8 mouse cellular contexts compared by ENCODE assay signal in the genomic region with DNA sequence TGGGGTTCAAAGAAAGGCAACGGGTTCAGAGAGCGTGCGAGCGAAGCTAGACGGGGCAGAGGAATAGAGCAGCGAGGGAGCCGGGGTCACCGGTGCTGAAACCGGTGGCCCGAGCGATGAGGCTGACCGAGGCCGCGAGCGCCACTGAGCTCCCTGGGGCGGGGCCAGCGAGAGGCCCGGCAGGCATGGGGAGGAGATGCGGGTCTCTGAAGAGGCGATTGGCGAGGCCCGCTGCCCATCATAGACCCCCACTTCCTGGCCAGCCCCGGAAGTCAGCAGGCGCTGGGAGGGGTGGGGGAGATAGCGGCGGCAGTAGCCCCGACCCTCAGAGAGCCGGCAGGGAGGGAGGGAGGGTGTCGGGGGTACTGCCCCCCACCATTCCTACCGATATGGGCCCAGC. TPM values are rescaled to one million over a fixed set of nuclear protein-coding genes. Genes with fewer than 3 reads are reported as not detected.
DNase-seq lines count a peak whose midpoint lies in the region; ATAC-seq and TF ChIP-seq lines count a peak whose summit lies in the region.

No protein-coding gene starts in this region.

- H3K4me1 ChIP-seq in erythroblast, embryonic 14.5 days (ENCODE audit: control insufficient read depth): peaks cover 68% of the 10 kb centered on the region
- H3K4me1 ChIP-seq in heart, embryonic 12.5 days (replicated peaks): peaks cover 49% of the 10 kb centered on the region
- peaks cover 18% of the 10 kb centered on the region for H3K4me1 ChIP-seq in kidney, postnatal 0 days (replicated peaks; ENCODE audit: insufficient read depth, low read length)
- peaks cover 25% of the 10 kb centered on the region for H3K4me1 ChIP-seq in liver, embryonic 11.5 days (replicated peaks; ENCODE audit: control insufficient read depth, insufficient read depth, low read length)

- H3ac ChIP-seq in myocyte (ENCODE audit: control insufficient read depth, insufficient read length): peak overlapping the region; percentile 47

- peak; percentile 94 for TF ChIP-seq POLR2A in myocyte (IDR thresholded peaks at IDR 0.05; ENCODE audit: insufficient read length, low read depth)

- no peaks in the 10 kb centered on the region for H3K9me3 ChIP-seq in erythroblast, embryonic 14.5 days (ENCODE audit: control insufficient read depth, low read length)
- no peaks in the 10 kb centered on the region for H3K9me3 ChIP-seq in heart, embryonic 12.5 days (replicated peaks)
- no peaks in the 10 kb centered on the region for H3K9me3 ChIP-seq in kidney, postnatal 0 days (replicated peaks; ENCODE audit: low read length)
- H3K9me3 ChIP-seq in liver, embryonic 11.5 days (ENCODE audit: control insufficient read depth, low read length): no peaks in the 10 kb centered on the region

- H3K4me2 ChIP-seq in heart, embryonic 12.5 days: peak overlapping the region; percentile 92
- peak overlapping the region; percentile 92 for H3K4me2 ChIP-seq in kidney, postnatal 0 days (ENCODE audit: low read length)
- H3K4me2 ChIP-seq in liver, embryonic 11.5 days: peak overlapping the region; percentile 95
- H3K4me2 ChIP-seq in myocyte (ENCODE audit: low read depth): peak overlapping the region; percentile 99

- H3K27ac ChIP-seq in heart, embryonic 12.5 days (ENCODE audit: poor library complexity, severe bottlenecking): peak overlapping the region; percentile 90
- H3K27ac ChIP-seq in kidney, postnatal 0 days: peak overlapping the region; percentile 89
- H3K27ac ChIP-seq in liver, embryonic 11.5 days (ENCODE audit: low read depth, low read length): peak overlapping the region; percentile 95

- H3K36me3 ChIP-seq in erythroblast, embryonic 14.5 days (ENCODE audit: control insufficient read depth): peaks cover 39% of the 10 kb centered on the region
- H3K36me3 ChIP-seq in heart, embryonic 12.5 days: peaks cover 27% of the 10 kb centered on the region
- H3K36me3 ChIP-seq in kidney, postnatal 0 days (ENCODE audit: insufficient read depth, low read length): peaks cover 7% of the 10 kb centered on the region; the same call in 1 of the 2 replicates
- peaks cover 10% of the 10 kb centered on the region; the same call in 1 of the 2 replicates for H3K36me3 ChIP-seq in liver, embryonic 11.5 days (ENCODE audit: control insufficient read depth, insufficient read depth, low read length)
- H3K36me3 ChIP-seq in myocyte (ENCODE audit: control insufficient read depth, insufficient read depth): no peaks in the 10 kb centered on the region

- ATAC-seq in heart, embryonic 12.5 days (ENCODE audit: insufficient number of reproducible peaks, low FRiP score): peak; percentile 69
- peak; percentile 33 for ATAC-seq in kidney, postnatal 0 days (replicated peaks; ENCODE audit: low FRiP score, low read depth)
- ATAC-seq in liver, embryonic 11.5 days (replicated peaks; ENCODE audit: low FRiP score): peak; percentile 61

- peaks cover 42% of the 10 kb centered on the region for H3K79me2 ChIP-seq in myocyte (ENCODE audit: control insufficient read depth, insufficient read depth)

- TF ChIP-seq CTCF in kidney, postnatal 0 days (IDR thresholded peaks at IDR 0.05; ENCODE audit: low read depth): no peak

- H3K27me3 ChIP-seq in erythroblast, embryonic 14.5 days (ENCODE audit: control insufficient read depth): no peaks in the 10 kb centered on the region
- H3K27me3 ChIP-seq in heart, embryonic 12.5 days (replicated peaks): no peaks in the 10 kb centered on the region
- H3K27me3 ChIP-seq in kidney, postnatal 0 days (ENCODE audit: insufficient read depth, low read length): no peaks in the 10 kb centered on the region
- H3K27me3 ChIP-seq in liver, embryonic 11.5 days (replicated peaks; ENCODE audit: control insufficient read depth, insufficient read depth, low read length): no peaks in the 10 kb centered on the region
- no peaks in the 10 kb centered on the region for H3K27me3 ChIP-seq in myocyte (ENCODE audit: control insufficient read depth, insufficient read depth, insufficient read length)

- H3K4me3 ChIP-seq in erythroblast, embryonic 14.5 days (replicated peaks): peak overlapping the region; percentile 94
- peak overlapping the region; percentile 69 for H3K4me3 ChIP-seq in heart, embryonic 12.5 days
- peak overlapping the region; percentile 88 for H3K4me3 ChIP-seq in kidney, postnatal 0 days (replicated peaks; ENCODE audit: low read depth, low read length)
- H3K4me3 ChIP-seq in liver, embryonic 11.5 days (ENCODE audit: low read depth, low read length): peak overlapping the region; percentile 98
- peak overlapping the region; percentile 90 for H3K4me3 ChIP-seq in myocyte

- peak overlapping the region; percentile 87 for H3K9ac ChIP-seq in heart, embryonic 12.5 days
- peak overlapping the region; percentile 95 for H3K9ac ChIP-seq in kidney, postnatal 0 days (ENCODE audit: low read depth, low read length)
- peak overlapping the region; percentile 87 for H3K9ac ChIP-seq in liver, embryonic 11.5 days (ENCODE audit: low read depth, low read length)

- 2% methylated on average over 25 of the region's 30 CpGs for WGBS in heart, embryonic 12.5 days
- WGBS in kidney, postnatal 0 days: under 1% methylated on average over 30 of the region's 30 CpGs
- 1% methylated on average over 30 of the region's 30 CpGs for WGBS in liver, embryonic 11.5 days

- DNase-seq in CD4-positive helper T cell, adult 2 months (ENCODE audit: low read depth, low spot score): peak; percentile 95
- DNase-seq in brain, embryonic 18.5 days (ENCODE audit: low read depth, low spot score): peak; percentile 92
- DNase-seq in kidney, postnatal 0 days (ENCODE audit: low spot score): peak; percentile 97
- peak; percentile 94 for DNase-seq in liver, embryonic 11.5 days (ENCODE audit: low spot score)
- peak; percentile 93 to 95 for DNase-seq in spleen, postnatal 4 days (ENCODE audit: low spot score in 2 of 2)

TF ChIP-seq in myocyte, 11 proteins besides CTCF, POLR2A, EP300 and RAD21:
- TF ChIP-seq MAX (IDR thresholded peaks at IDR 0.05; ENCODE audit: low read depth) (no peak), POLR2AphosphoS2 (IDR thresholded peaks at IDR 0.05; ENCODE audit: insufficient read length, low read depth) (peak; percentile 90)

RNA-seq across cellular contexts. Expression of gene Agpat1, which starts 1.5 kb away (rescaled TPM):
- 16.1 and 18.7 TPM in 2 replicates for polyA plus RNA-seq in erythroblast, embryonic 14.5 days (2012)
- polyA plus RNA-seq in heart, embryonic 12.5 days (2016; fragmentation: Nextera tagmentation; extraction: Ambion mirVana): 52.5 and 52.8 TPM in 2 replicates
- polyA plus RNA-seq in kidney, postnatal 0 days (2015; fragmentation: Nextera tagmentation; extraction: Ambion mirVana): 56.1 and 58.6 TPM in 2 replicates
- 57.2 and 64.8 TPM in 2 replicates for polyA plus RNA-seq in liver, embryonic 11.5 days (2014; fragmentation: Nextera tagmentation; extraction: Ambion mirVana)
- polyA plus RNA-seq in myocyte (2012; fragmentation: generic; extraction: Trizol): 70.5 TPM

RNA-seq across cellular contexts. Expression of gene Rnf5, which starts 2.1 kb away (rescaled TPM):
- 16.2 and 16.8 TPM in 2 replicates for polyA plus RNA-seq in erythroblast, embryonic 14.5 days (2012)
- polyA plus RNA-seq in heart, embryonic 12.5 days (2016; fragmentation: Nextera tagmentation; extraction: Ambion mirVana): 123 and 126 TPM in 2 replicates
- 154 and 177 TPM in 2 replicates for polyA plus RNA-seq in kidney, postnatal 0 days (2015; fragmentation: Nextera tagmentation; extraction: Ambion mirVana)
- 109 TPM in 2 replicates for polyA plus RNA-seq in liver, embryonic 11.5 days (2014; fragmentation: Nextera tagmentation; extraction: Ambion mirVana)
- polyA plus RNA-seq in myocyte (2012; fragmentation: generic; extraction: Trizol): 37.1 TPM

RNA-seq across cellular contexts. Expression of gene Ager, which starts 7.9 kb away (rescaled TPM):
- 0.33 and 0.46 TPM in 2 replicates for polyA plus RNA-seq in erythroblast, embryonic 14.5 days (2012)
- 3.8 TPM in 2 replicates for polyA plus RNA-seq in heart, embryonic 12.5 days (2016; fragmentation: Nextera tagmentation; extraction: Ambion mirVana)
- 7.4 and 7.9 TPM in 2 replicates for polyA plus RNA-seq in kidney, postnatal 0 days (2015; fragmentation: Nextera tagmentation; extraction: Ambion mirVana)
- 1.3 and 1.7 TPM in 2 replicates for polyA plus RNA-seq in liver, embryonic 11.5 days (2014; fragmentation: Nextera tagmentation; extraction: Ambion mirVana)
- 0.22 TPM for polyA plus RNA-seq in myocyte (2012; fragmentation: generic; extraction: Trizol)

RNA-seq across cellular contexts. Expression of gene Egfl8, which starts 10.2 kb away (rescaled TPM):
- polyA plus RNA-seq in erythroblast, embryonic 14.5 days (2012): 0.03 and 0.05 TPM in 2 replicates
- polyA plus RNA-seq in heart, embryonic 12.5 days (2016; fragmentation: Nextera tagmentation; extraction: Ambion mirVana): 0.30 and 0.57 TPM in 2 replicates
- polyA plus RNA-seq in kidney, postnatal 0 days (2015; fragmentation: Nextera tagmentation; extraction: Ambion mirVana): 5.9 and 6.6 TPM in 2 replicates
- 1.2 and 1.6 TPM in 2 replicates for polyA plus RNA-seq in liver, embryonic 11.5 days (2014; fragmentation: Nextera tagmentation; extraction: Ambion mirVana)
- 0.16 TPM for polyA plus RNA-seq in myocyte (2012; fragmentation: generic; extraction: Trizol)

RNA-seq across cellular contexts. Expression of gene Pbx2, which starts 14.5 kb away (rescaled TPM):
- 11.4 and 11.5 TPM in 2 replicates for polyA plus RNA-seq in erythroblast, embryonic 14.5 days (2012)
- 13.0 and 13.2 TPM in 2 replicates for polyA plus RNA-seq in heart, embryonic 12.5 days (2016; fragmentation: Nextera tagmentation; extraction: Ambion mirVana)
- 13.0 and 13.2 TPM in 2 replicates for polyA plus RNA-seq in kidney, postnatal 0 days (2015; fragmentation: Nextera tagmentation; extraction: Ambion mirVana)
- 10.4 and 11.4 TPM in 2 replicates for polyA plus RNA-seq in liver, embryonic 11.5 days (2014; fragmentation: Nextera tagmentation; extraction: Ambion mirVana)
- 21.6 TPM for polyA plus RNA-seq in myocyte (2012; fragmentation: generic; extraction: Trizol)

Comparison
In these comparisons a context has a peak if more than half of its experiments do, and no peak if none do; other contexts are left out.
1. Peak in every context shown above with its lines: DNase-seq, ATAC-seq, H3K4me3 ChIP-seq and H3K27ac ChIP-seq.